Mouse (Mus musculus) colon, adult 2 months (tissue): ENCODE data around the gene Olfr1201. TPM values are rescaled to one million over a fixed set of nuclear protein-coding genes. Genes with fewer than 3 reads are reported as not detected.

Source experiments
- polyA plus RNA-seq: library from polyadenylated mRNA; depleted of rRNA; stranded (reverse); fragments of >200 nt; gene quantifications from 2 replicates; pipeline ENCODE4 v1.2.3, GENCODE M21; 2012; rRNA removed

Olfr1201 gene
- polyA plus RNA-seq, result not detected in 2 replicates

DNA sequence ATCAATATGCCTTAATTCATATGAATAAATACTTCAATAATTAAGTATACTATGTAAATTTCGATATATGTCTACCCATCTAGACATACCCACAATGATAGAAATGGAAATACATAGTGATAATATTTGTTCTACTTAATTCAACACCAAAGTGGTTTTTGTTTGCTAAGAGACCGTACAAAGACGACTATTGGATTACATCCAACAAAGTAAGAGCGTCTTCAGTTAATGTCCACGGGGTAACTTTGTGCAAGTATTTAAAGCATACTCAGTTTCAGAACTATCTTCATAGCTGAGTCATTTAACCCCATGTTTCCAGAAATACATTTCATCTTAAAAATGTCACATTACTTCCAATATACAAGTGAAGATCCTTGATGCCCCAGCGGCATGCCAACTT lies at the start of gene Olfr1201:
Olfr1201 (plus strand) TSS at position 301 of the 400 bp plus-strand sequence.

DNA sequence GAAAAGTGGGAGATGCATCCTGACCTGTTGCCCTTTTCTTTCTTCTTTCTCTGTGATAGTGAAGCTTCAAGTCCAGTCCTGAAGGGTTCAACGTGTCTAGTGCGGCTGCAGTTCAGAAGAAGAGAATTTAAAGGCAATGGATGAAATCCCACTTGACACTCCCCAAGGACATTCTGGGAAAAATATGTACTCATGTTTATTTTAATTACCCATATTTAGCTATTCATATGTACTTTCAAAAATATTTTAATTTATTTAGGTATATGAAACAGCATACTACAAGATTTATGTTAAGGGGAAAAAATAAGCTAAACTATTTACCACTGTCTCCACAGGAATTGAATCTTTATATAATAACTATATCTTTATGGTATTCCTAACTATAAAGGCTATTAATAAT lies 41.6 kb upstream of the Olfr1201 start, which contains the start of gene Olfr1198:
Olfr1198 (minus strand) TSS at position 101 of the 400 bp plus-strand sequence.

DNA sequence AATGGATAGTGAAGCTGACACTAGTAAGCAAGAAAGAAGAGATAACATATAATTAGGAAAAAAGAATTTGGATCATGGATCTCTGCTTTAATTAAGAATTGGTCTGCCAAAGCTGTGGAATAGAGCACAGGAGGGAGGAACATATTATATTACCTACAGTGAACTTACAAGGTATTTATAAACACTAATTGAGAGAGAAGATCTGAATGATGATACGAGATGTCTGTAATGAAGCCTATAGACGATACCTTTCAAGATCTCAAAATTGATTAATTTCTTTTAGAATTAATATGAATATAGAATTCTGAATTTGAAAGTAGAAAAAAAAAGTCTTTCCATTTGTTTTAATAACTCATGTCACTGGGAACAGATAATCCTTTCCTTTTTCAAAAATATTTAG lies 32.5 kb upstream of the Olfr1201 start, which contains the start of gene Olfr1199:
Olfr1199 (minus strand) TSS at position 101 of the 400 bp plus-strand sequence.

DNA sequence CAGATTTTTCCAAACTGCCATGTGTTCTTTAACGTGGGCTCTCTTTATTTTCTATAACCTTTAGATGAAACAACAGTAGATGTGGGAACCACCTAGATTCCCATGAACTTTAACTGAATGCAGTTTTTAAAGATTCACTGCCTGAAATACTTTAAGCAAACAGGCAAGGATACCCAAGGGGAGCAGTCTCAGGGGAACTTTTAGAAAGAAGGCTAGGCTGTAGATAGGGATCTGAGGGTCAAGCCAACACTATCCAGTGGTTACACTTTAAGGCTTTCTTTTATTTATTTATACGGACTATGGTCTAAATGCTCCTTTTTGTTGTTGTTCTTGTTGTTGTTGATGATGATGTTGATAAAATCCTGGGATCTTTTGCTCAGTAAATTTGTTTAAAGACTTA lies 22.4 kb upstream of the Olfr1201 start, which contains the start of gene Olfr1200:
Olfr1200 (minus strand) TSS at position 101 of the 400 bp plus-strand sequence.

DNA sequence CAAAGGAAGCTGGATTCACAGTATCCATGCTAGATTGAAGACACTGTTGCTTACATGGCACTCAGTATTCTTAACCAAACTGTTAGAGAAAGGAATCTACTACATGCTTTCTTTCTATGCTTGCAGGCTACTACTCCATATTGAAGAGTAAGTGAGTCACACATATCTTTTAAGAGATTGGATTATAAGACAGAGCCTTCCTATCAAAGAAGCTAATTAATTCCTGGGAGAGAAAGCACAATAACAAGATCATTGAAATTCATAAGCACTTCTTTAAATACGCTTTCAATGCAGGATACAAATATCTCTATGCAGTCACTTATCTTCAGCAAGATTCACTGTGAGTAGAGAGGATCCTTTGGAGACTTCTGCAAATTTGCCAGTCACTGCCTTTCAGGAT lies 21.4 kb downstream of the Olfr1201 start, which contains the start of gene Olfr1202:
Olfr1202 (plus strand) TSS at position 301 of the 400 bp plus-strand sequence.

DNA sequence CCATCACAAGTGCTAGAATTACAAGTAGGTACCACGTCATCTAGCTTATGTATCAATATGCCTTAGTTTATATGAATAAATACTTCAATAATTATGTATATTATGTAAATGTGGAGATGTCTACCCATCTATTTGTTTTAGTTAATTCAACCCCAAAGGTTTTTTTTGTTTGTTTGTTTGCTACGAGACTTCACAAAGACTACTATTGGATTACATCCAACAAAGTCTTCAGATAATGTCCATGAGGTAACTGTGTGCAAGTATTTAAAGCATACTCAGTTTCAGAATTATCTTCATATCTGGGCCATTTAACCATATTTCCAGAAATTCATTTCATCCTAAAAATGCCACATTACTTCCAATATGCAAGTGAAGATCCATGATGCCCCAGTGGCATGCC lies 36.6 kb downstream of the Olfr1201 start, which contains the start of gene Olfr1205:
Olfr1205 (plus strand) TSS at position 301 of the 400 bp plus-strand sequence.

Other genes with a start within 250 kb of the Olfr1201 start
- not detected in 2 replicates for gene Olfr1188, start 236.1 kb upstream of the Olfr1201 start, polyA plus RNA-seq
- not detected in 2 replicates for gene Olfr1189, start 206.6 kb upstream of the Olfr1201 start, polyA plus RNA-seq
- not detected in 2 replicates for gene Olfr1191-ps1, start 152.5 kb upstream of the Olfr1201 start, polyA plus RNA-seq
- not detected in 2 replicates for gene Olfr1192-ps1, start 144.5 kb upstream of the Olfr1201 start, polyA plus RNA-seq
- not detected in 2 replicates for gene Olfr1193, start 117.4 kb upstream of the Olfr1201 start, polyA plus RNA-seq
- gene Olfr1195, start 103.8 kb upstream of the Olfr1201 start, polyA plus RNA-seq, result not detected in 2 replicates
- not detected in 2 replicates for gene Olfr1196, start 88.4 kb upstream of the Olfr1201 start, polyA plus RNA-seq
- gene Olfr1197, start 60.7 kb upstream of the Olfr1201 start, polyA plus RNA-seq, result not detected in 2 replicates
- not detected in 2 replicates for gene Olfr1198, start 41.7 kb upstream of the Olfr1201 start, polyA plus RNA-seq
- not detected in 2 replicates for gene Olfr1199, start 32.6 kb upstream of the Olfr1201 start, polyA plus RNA-seq
- gene Olfr1200, start 22.5 kb upstream of the Olfr1201 start, polyA plus RNA-seq, result not detected in 2 replicates
- gene Olfr1202, start 21.5 kb downstream of the Olfr1201 start, polyA plus RNA-seq, result not detected in 2 replicates
- gene Olfr1205, start 36.7 kb downstream of the Olfr1201 start, polyA plus RNA-seq, result not detected in 2 replicates
- not detected in 2 replicates for gene Olfr1204, start 56.3 kb downstream of the Olfr1201 start, polyA plus RNA-seq
- not detected in 2 replicates for gene Olfr1206, start 70.2 kb downstream of the Olfr1201 start, polyA plus RNA-seq
- gene Olfr1208, start 109.3 kb downstream of the Olfr1201 start, polyA plus RNA-seq, result not detected in 2 replicates
- gene Olfr1209, start 122.1 kb downstream of the Olfr1201 start, polyA plus RNA-seq, result not detected in 2 replicates
- gene Olfr1211, start 145.1 kb downstream of the Olfr1201 start, polyA plus RNA-seq, result not detected in 2 replicates
- not detected in 2 replicates for gene Olfr1212, start 160.9 kb downstream of the Olfr1201 start, polyA plus RNA-seq
- not detected in 2 replicates for gene Gm13762, start 187.2 kb downstream of the Olfr1201 start, polyA plus RNA-seq
- gene Olfr1214, start 199.6 kb downstream of the Olfr1201 start, polyA plus RNA-seq, result not detected in 2 replicates
- gene Olfr1215, start 213.9 kb downstream of the Olfr1201 start, polyA plus RNA-seq, result not detected in 2 replicates
- not detected in 2 replicates for gene Olfr1216, start 225.3 kb downstream of the Olfr1201 start, polyA plus RNA-seq
- not detected in 2 replicates for gene Olfr1217, start 239.0 kb downstream of the Olfr1201 start, polyA plus RNA-seq